ENCODE assay signal across 9 mouse cellular contexts in genomic region chr5:36485306-36485705, GRCm38 (mm10). TPM values are rescaled to one million over a fixed set of nuclear protein-coding genes. Genes with fewer than 3 reads are reported as not detected.
DNase-seq lines count a peak whose midpoint lies in the region; ATAC-seq and TF ChIP-seq lines count a peak whose summit lies in the region.
"Had no signal": no experiment of that assay in that cellular context is flagged by ENCODE, and none has a peak within 500 bp of the region (broad histone marks: within the 10 kb centered on the region; RNA-seq: fewer than 3 reads in every experiment).

No protein-coding gene starts in this region.

- TF ChIP-seq POLR2A in testis, adult 2 months (IDR thresholded peaks at IDR 0.05; ENCODE audit: control insufficient read depth, low read depth, low read length), result peak; percentile 3; the same call in 1 of the 2 replicates
- TF ChIP-seq POLR2A in cerebellum, adult 2 months (IDR thresholded peaks at IDR 0.05; ENCODE audit: borderline replicate concordance, insufficient read depth, low read length), result no peak

- H3K9ac ChIP-seq in forebrain, embryonic 13.5 days, result peak overlapping the region; percentile 74
- H3K9ac ChIP-seq in liver, embryonic 14.5 days (replicated peaks), result peak overlapping the region; percentile 61
- no peak overlapping the region for H3K9ac ChIP-seq in stomach, postnatal 0 days (ENCODE audit: low read length)

- ATAC-seq in forebrain, embryonic 13.5 days, result no peak
- no peak for ATAC-seq in liver, embryonic 14.5 days (ENCODE audit: insufficient read depth)
- no peak for ATAC-seq in stomach, postnatal 0 days (ENCODE audit: low FRiP score, low TSS enrichment)

- TF ChIP-seq CTCF in testis, adult 2 months (IDR thresholded peaks at IDR 0.05; ENCODE audit: control insufficient read depth, insufficient read depth, insufficient replicate concordance, low read depth, low read length), result no peak
- TF ChIP-seq CTCF in liver, embryonic 14.5 days (IDR thresholded peaks at IDR 0.05; ENCODE audit: low read depth), result no peak
- no peak for TF ChIP-seq CTCF in stomach, postnatal 0 days (IDR thresholded peaks at IDR 0.05; ENCODE audit: low read depth)
- no peak for TF ChIP-seq CTCF in cerebellum, adult 2 months (IDR thresholded peaks at IDR 0.05; ENCODE audit: borderline replicate concordance, insufficient read depth, low read depth, low read length)

- no peaks in the 10 kb centered on the region for H3K27me3 ChIP-seq in testis, adult 2 months (ENCODE audit: control insufficient read depth, insufficient read depth, low read length)
- H3K27me3 ChIP-seq in forebrain, embryonic 13.5 days, result peaks cover 6% of the 10 kb centered on the region; the same call in 1 of the 2 replicates
- H3K27me3 ChIP-seq in liver, embryonic 14.5 days (ENCODE audit: control insufficient read depth, insufficient read depth, low read length), result peaks cover 17% of the 10 kb centered on the region
- H3K27me3 ChIP-seq in stomach, postnatal 0 days (ENCODE audit: control insufficient read depth, insufficient read depth, low read length), result no peaks in the 10 kb centered on the region
- no peaks in the 10 kb centered on the region for H3K27me3 ChIP-seq in cerebellum, adult 2 months (ENCODE audit: control insufficient read depth, insufficient read depth, low read length)

- peak overlapping the region; percentile 96; the same call in 1 of the 2 replicates for H3K27ac ChIP-seq in testis, adult 2 months (ENCODE audit: control insufficient read depth, insufficient read depth, low read depth, low read length)
- no peak overlapping the region for H3K27ac ChIP-seq in forebrain, embryonic 13.5 days
- H3K27ac ChIP-seq in liver, embryonic 14.5 days, result no peak overlapping the region
- H3K27ac ChIP-seq in stomach, postnatal 0 days (replicated peaks), result no peak overlapping the region
- H3K27ac ChIP-seq in cerebellum, adult 2 months (ENCODE audit: insufficient read depth, low read length), result no peak overlapping the region

- no peak for TF ChIP-seq EP300 in liver, embryonic 14.5 days (IDR thresholded peaks at IDR 0.05; ENCODE audit: low read depth)
- TF ChIP-seq EP300 in stomach, postnatal 0 days (optimal IDR thresholded peaks at IDR 0.05), result no peak

- H3K36me3 ChIP-seq in testis, adult 2 months (ENCODE audit: control insufficient read depth, insufficient read depth, low read length), result no peaks in the 10 kb centered on the region; the same call in none of the 2 replicates
- no peaks in the 10 kb centered on the region; the same call in 1 of the 2 replicates for H3K36me3 ChIP-seq in forebrain, embryonic 13.5 days (ENCODE audit: poor library complexity, severe bottlenecking)
- H3K36me3 ChIP-seq in liver, embryonic 14.5 days (replicated peaks; ENCODE audit: control insufficient read depth, insufficient read depth, low read depth), result no peaks in the 10 kb centered on the region
- peaks cover 3% of the 10 kb centered on the region; the same call in 1 of the 2 replicates for H3K36me3 ChIP-seq in stomach, postnatal 0 days (ENCODE audit: control insufficient read depth, insufficient read depth, low read length)

- no peaks in the 10 kb centered on the region for H3K9me3 ChIP-seq in forebrain, embryonic 13.5 days (replicated peaks)
- no peaks in the 10 kb centered on the region for H3K9me3 ChIP-seq in liver, embryonic 14.5 days (ENCODE audit: control insufficient read depth, low read length)
- H3K9me3 ChIP-seq in stomach, postnatal 0 days (ENCODE audit: control insufficient read depth, low read length), result no peaks in the 10 kb centered on the region

- peaks cover 2% of the 10 kb centered on the region for H3K4me1 ChIP-seq in testis, adult 2 months (ENCODE audit: control insufficient read depth, insufficient read depth, low read length)
- H3K4me1 ChIP-seq in forebrain, embryonic 13.5 days, result peaks cover 38% of the 10 kb centered on the region
- H3K4me1 ChIP-seq in liver, embryonic 14.5 days (replicated peaks; ENCODE audit: control insufficient read depth in 2 of 2, insufficient read depth in 2 of 2, low read length in 1 of 2), result peaks cover 14 to 17% of the 10 kb centered on the region in 2 experiments
- peaks cover 12% of the 10 kb centered on the region for H3K4me1 ChIP-seq in stomach, postnatal 0 days (replicated peaks; ENCODE audit: control insufficient read depth, insufficient read depth)
- H3K4me1 ChIP-seq in cerebellum, adult 2 months (ENCODE audit: control insufficient read depth, insufficient read depth, low read length), result peaks cover 12% of the 10 kb centered on the region

- peak overlapping the region; percentile 93 for H3K4me2 ChIP-seq in forebrain, embryonic 13.5 days
- peak overlapping the region; percentile 99 for H3K4me2 ChIP-seq in liver, embryonic 14.5 days (ENCODE audit: low read depth)
- peak overlapping the region; percentile 92 for H3K4me2 ChIP-seq in stomach, postnatal 0 days (replicated peaks; ENCODE audit: low read depth)

- peak overlapping the region; percentile 93 for H3K4me3 ChIP-seq in testis, adult 2 months (ENCODE audit: control insufficient read depth, low read depth, low read length)
- H3K4me3 ChIP-seq in forebrain, embryonic 13.5 days, result peak overlapping the region; percentile 90
- H3K4me3 ChIP-seq in liver, embryonic 14.5 days (ENCODE audit: insufficient read depth in 1 of 2, low read depth in 2 of 2, low read length in 2 of 2), result peak overlapping the region; percentile 66 to 73
- H3K4me3 ChIP-seq in stomach, postnatal 0 days (ENCODE audit: low read depth, low read length), result peak overlapping the region; percentile 52; the same call in 1 of the 2 replicates
- no peak overlapping the region for H3K4me3 ChIP-seq in cerebellum, adult 2 months (replicated peaks; ENCODE audit: insufficient read depth, low read depth, low read length)

- no peak for DNase-seq in testis, postnatal 10 days (ENCODE audit: low spot score)
- no peak for DNase-seq in liver, embryonic 14.5 days (ENCODE audit: low read depth in 3 of 3, low spot score in 3 of 3)
- DNase-seq in stomach, postnatal 0 days (ENCODE audit: low spot score), result no peak
- no peak for DNase-seq in urinary bladder, postnatal 14 days (ENCODE audit: low spot score)
- no peak for DNase-seq in kidney, adult 9 months
- DNase-seq in cerebellum, adult 2 months, result no peak
- DNase-seq: cerebellum, adult 9-10 months had no signal

- 48% methylated on average over 19 of the region's 19 CpGs for WGBS in forebrain, embryonic 13.5 days
- WGBS in liver, embryonic 14.5 days (ENCODE audit: insufficient replicate concordance), result 21% methylated on average over 19 of the region's 19 CpGs
- 33% methylated on average over 19 of the region's 19 CpGs for WGBS in stomach, postnatal 0 days
- 55% methylated on average over 19 of the region's 19 CpGs for WGBS in cerebellum, adult 2 months

RNA-seq across cellular contexts. Expression of gene Ccdc96, which starts 0.9 kb away (rescaled TPM):
- 61.8 and 64.3 TPM in 2 replicates for polyA plus RNA-seq in testis, adult 2 months (2012; rRNA removed)
- 3.8 and 4.1 TPM in 2 replicates for polyA plus RNA-seq in forebrain, embryonic 13.5 days (2015; fragmentation: Nextera tagmentation; extraction: Ambion mirVana)
- 0.10 and 0.11 TPM in 2 replicates for polyA plus RNA-seq in liver, embryonic 14.5 days (2012; rRNA removed)
- polyA plus RNA-seq in liver, embryonic 14.5 days (2014; fragmentation: Nextera tagmentation; extraction: Ambion mirVana), result 0.11 and 0.18 TPM in 2 replicates
- polyA plus RNA-seq in stomach, postnatal 0 days (2015; fragmentation: Nextera tagmentation; extraction: Ambion mirVana), result 0.12 and 0.21 TPM in 2 replicates
- polyA plus RNA-seq in cerebellum, adult 2 months (2012; rRNA removed), result 1.0 and 1.4 TPM in 2 replicates

RNA-seq across cellular contexts. Expression of gene Tada2b, which starts 1.2 kb away (rescaled TPM):
- polyA plus RNA-seq in testis, adult 2 months (2012; rRNA removed), result 34.5 and 36.5 TPM in 2 replicates
- 2.8 and 3.2 TPM in 2 replicates for polyA plus RNA-seq in forebrain, embryonic 13.5 days (2015; fragmentation: Nextera tagmentation; extraction: Ambion mirVana)
- 3.7 and 4.6 TPM in 2 replicates for polyA plus RNA-seq in liver, embryonic 14.5 days (2012; rRNA removed)
- polyA plus RNA-seq in liver, embryonic 14.5 days (2014; fragmentation: Nextera tagmentation; extraction: Ambion mirVana), result 1.4 and 2.2 TPM in 2 replicates
- polyA plus RNA-seq in stomach, postnatal 0 days (2015; fragmentation: Nextera tagmentation; extraction: Ambion mirVana), result 1.5 and 1.8 TPM in 2 replicates
- polyA plus RNA-seq in cerebellum, adult 2 months (2012; rRNA removed), result 18.6 and 19.2 TPM in 2 replicates

RNA-seq across cellular contexts. Expression of gene Grpel1, which starts 20.5 kb away (rescaled TPM):
- 18.2 and 18.5 TPM in 2 replicates for polyA plus RNA-seq in testis, adult 2 months (2012; rRNA removed)
- 51.0 and 51.4 TPM in 2 replicates for polyA plus RNA-seq in forebrain, embryonic 13.5 days (2015; fragmentation: Nextera tagmentation; extraction: Ambion mirVana)
- polyA plus RNA-seq in liver, embryonic 14.5 days (2012; rRNA removed), result 10.4 and 16.8 TPM in 2 replicates
- polyA plus RNA-seq in liver, embryonic 14.5 days (2014; fragmentation: Nextera tagmentation; extraction: Ambion mirVana), result 40.6 and 42.4 TPM in 2 replicates
- 54.1 and 56.5 TPM in 2 replicates for polyA plus RNA-seq in stomach, postnatal 0 days (2015; fragmentation: Nextera tagmentation; extraction: Ambion mirVana)
- polyA plus RNA-seq in cerebellum, adult 2 months (2012; rRNA removed), result 25.8 and 27.3 TPM in 2 replicates

Comparison
In these comparisons a context has a peak if more than half of its experiments do, and no peak if none do; other contexts are left out.
1. RNA of gene Ccdc96, which starts 0.9 kb away (polyA plus RNA-seq): 61.8 to 64.3 TPM in testis, adult 2 months; 3.8 to 4.1 TPM in forebrain, embryonic 13.5 days, 1.0 to 1.4 TPM in cerebellum, adult 2 months, 0.12 to 0.21 TPM in stomach, postnatal 0 days and 0.10 to 0.18 TPM in liver, embryonic 14.5 days; every median in the first group is over 10 times any median in the second.
2. Peak in every context shown above with its lines, with median percentiles within 50 percentile points of each other: H3K4me2 ChIP-seq.